Mouse (Mus musculus) retina, adult 2 months (tissue): Measurements from ENCODE around the gene Myl9.
"Not testable (repeated sequence)": the region's sequence is repeated elsewhere in the genome, so short reads cannot be mapped to it uniquely, and the experiment has no call there.

Experiments
- DNase-seq: peaks from one replicate; pipeline ENCODE4 v3.0.0-alpha.2; 2012; ENCODE audit warnings: low read depth, low spot score

The Myl9 gene

DNA sequence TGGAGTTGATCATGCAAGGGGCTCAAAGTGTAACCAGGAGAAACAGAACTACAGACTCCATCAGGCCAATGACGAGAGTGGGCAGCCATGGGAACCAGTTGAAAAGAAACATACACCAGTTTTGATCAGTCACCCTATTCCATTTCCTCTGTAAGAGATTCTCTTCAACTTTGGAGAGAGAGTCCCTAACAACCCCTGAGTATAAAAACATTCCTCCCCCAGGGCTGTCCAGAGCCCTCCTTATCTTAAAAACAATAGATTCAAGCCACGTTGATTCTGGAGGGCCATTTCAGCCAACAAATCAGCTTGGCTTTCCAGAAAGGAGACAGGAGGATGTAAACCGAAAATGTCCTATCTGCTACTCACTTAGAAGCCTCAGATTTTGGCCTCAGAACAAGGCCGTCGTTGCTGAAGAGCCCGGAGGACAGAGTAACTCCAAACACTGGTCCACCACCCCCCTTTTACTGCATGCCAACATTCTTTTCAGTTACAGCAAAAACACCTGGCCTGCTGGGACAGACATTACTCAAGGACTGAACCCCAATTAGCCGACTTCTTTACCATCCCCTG, 8.9 kb downstream of the Myl9 start:
- DNase-seq, result no peak

DNA sequence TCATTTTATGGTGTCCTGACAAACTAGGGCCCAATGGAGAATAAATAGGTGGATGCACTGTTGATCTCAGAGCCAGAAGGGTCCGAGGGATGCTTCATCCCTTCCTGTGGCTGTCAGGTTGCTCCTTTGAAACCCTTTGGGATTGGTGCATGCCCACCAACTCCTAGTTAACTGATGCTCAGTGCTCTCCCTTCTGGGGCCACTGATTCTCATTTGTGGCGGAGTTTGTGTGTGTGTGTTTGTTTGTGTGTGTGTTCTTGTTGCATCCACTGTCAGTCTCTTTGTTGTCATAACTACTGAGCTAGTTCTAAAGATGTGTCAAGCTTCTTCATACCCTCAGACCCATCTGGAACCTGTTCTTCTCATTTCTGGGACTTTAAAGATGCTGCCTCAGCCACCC, 9.7 kb downstream of the Myl9 start:
- DNase-seq, result no peak

DNA sequence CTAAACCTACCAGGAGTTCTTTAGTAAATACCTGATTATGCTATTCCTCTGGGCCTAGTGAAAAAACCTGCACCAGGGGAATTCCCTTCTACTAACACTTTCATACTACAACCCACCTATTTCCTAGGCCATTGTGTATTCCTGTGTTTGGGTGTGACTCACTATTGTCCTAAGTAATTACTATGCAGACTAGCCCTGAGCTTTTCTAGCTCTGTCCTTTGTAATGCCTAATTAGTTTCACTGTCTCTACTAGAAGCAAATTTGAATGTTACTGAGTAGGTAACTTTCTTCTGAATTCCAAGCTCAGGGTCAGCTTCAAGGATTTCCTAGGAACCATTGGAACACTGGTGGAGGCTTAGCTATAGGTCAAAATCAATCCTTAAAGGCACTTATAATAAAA, 11.1 kb downstream of the Myl9 start:
- DNase-seq, result not testable (repeated sequence)

DNA sequence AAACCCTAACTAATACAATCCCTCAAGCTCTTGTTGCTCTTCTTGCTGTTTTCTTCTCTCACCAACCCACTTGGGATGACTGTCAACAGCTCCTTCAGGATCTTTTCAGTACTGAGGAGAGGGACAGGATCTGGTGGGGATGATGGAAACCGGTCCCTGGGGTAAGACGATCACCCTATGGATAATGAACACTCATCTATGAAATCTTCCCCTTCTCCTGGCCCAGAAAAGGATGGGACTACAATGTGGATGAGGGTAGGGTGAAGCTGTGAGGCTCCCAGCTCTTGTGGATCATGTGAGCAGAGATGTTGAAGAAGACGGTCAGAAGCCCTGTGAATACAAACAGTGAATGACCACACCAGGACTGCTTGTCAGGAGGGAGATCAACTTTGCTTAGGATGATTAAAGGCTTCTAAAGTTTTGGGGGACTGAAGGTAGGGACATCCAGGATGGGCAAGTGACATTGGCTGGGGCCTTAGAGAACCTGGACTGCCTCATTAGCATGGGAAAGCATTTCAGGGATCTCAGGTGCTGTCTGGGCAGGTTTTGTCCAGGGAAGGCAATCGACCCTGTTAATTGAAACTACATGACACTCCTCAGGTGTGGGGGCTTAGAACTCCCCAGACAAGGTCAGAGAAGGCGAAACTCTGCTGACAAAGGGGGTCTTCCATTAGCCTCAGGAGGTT, 12.0 kb downstream of the Myl9 start:
- DNase-seq, result no peak

DNA sequence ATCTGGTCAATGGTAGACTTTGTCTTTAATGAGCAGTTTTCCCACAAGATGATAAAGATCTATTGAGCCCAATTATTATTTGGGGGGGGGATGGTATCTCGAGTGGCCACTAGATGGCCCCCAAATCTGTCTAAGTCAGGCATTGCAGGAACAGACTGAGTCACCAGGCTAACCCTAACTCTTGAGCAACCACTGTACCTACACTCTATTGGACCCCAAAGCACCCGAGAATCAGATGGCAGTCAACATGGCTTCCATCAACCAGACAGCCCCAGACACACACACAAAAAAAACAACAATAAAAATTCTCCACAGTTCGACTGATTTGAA, 12.5 kb downstream of the Myl9 start:
- DNase-seq, result no peak

DNA sequence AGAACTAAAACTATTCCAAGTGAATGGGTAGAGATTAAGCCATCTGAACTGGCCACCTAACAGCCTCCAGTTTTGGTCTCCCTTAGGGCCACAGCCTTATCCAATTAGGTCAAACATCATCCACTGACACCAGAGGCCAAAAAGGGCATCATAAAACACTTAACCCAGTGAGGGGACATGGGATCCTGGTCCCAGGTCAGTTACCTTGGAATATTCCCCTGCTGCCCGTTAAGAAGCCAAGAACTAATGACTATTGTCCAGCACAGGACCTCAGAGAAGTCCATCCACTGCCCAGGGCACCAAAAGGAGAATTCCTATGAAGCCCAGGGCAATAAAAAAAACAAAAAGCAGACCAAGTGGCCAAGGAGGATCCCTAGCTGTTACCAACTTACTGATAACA, 13.6 kb downstream of the Myl9 start:
- no peak for DNase-seq

DNA sequence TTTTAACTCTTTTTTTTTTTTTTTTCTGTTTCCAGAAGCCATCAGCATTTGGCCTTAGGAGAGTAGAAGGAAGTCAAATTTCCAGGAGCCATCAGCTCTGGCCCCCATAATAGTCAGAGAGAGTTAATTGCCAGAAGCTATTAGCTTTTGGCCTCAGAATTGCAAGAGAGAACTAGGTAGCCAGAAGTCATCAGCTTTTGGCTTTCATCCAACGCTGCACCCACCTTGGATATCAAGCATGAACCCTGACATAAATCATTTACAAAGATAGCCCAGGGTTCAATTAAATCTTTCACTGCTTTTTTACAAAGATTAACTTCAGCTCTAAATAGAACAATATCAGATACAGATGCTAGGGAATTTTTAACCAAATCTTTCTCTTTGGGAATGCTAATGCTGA, 23.3 kb downstream of the Myl9 start:
- DNase-seq, result no peak

DNA sequence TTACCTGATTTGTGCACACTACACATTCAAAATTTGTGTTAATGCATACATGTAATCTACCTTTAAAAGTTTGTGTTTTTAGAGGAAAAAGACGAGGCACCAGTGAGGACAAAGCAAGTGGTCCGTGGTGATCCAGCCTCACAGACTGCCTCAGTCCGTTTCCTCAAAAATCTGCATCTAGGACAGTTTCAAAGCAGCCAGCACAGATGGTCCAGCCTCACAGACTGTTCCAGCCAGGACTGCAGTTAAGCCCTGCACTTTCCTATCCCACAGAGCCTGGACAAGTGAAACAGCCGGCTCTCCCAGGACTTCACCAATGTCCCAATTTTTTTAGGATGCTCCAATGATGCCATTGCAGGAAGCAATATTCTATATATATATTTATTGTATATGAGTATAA, 25.8 kb downstream of the Myl9 start:
- no peak for DNase-seq

DNA sequence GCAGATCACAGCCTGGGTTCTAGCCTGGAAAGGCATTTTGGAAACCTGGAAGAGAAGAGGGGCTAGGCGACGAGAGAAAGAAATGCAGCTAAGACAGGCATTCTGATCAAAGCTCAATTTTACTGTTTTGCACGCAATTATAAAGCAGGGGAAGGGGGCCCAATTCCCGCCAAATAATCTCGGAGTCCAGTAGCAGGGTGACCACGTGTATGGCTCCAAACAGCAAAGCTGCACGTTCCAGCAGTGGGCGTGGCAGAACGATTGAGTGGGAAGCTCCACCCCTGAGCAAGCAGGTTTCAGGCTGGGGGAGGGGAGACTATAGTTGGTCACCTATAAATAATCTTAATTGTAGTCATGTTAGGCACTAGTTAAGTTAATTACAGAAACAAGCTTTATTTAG, 26.9 kb downstream of the Myl9 start:
- not testable (repeated sequence) for DNase-seq

DNA sequence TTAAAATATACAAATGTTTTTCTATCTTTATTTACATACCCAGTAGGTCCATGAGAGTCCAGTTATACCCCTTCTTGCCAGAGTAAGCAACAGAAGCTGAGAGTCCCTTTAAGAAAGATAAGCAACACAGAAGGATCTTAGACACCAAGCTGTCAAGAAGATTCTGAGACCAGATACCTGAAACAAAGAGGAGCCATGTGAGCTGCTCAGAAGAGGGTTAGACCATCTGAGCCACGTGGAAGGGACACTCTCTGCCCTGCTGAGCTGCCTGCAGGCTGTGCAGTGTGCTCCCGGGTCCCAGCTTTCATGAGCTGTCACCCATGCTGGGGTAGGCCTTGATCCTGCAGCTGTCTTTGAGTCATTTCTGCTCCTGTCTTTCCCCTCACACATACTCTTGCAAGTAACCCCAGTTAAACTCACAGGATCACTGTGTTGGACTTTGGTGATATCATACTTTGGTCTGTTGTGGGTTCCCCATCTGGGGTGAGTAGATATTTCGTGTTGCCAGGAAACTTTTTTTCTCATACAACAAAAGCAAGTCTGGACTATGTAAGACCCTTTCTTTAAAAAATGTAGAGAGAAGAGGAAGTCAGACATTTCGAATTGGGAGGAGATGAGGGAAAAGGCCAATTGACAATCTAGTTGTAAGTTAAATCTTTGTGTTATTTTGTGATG, 28.6 kb downstream of the Myl9 start:
- DNase-seq, result no peak

DNA sequence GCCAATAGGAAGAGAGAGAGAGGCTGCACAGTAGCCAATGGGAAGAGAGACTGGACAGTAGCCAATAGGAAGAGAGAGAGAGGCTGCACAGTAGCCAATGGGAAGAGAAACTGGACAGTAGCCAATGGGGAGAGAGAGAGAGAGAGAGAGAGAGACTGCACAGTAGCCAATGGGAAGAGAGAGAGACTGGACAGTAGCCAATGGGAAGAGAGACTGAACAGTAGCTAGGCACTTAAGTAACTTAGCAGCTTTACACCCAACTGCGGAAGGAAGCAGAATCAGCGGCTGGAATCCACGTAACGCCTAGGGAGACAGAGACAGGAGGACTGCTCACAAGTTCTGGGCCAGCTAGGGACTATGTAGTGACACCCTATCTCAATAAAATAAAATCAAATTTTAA, 29.4 kb downstream of the Myl9 start:
- DNase-seq, result no peak

DNA sequence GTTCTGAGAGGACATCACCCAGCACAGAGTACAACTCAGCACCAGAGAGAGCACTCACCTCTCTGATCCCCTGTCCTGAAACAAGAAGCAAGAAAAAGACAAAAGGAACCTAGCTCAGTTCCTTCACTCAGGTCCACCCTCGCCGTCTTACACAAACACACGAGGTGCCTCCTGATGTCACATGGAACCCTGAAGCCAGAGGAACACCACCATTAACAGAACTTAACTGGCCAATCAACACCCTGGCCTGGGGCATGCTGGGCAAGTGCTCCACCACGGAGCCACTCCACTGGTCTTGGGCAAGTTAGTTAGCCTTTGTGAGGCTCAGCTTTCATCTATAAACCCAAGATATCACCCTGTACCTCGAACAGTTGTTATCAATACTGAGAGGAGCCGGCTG, 31.7 kb downstream of the Myl9 start:
- DNase-seq, result no peak

DNA sequence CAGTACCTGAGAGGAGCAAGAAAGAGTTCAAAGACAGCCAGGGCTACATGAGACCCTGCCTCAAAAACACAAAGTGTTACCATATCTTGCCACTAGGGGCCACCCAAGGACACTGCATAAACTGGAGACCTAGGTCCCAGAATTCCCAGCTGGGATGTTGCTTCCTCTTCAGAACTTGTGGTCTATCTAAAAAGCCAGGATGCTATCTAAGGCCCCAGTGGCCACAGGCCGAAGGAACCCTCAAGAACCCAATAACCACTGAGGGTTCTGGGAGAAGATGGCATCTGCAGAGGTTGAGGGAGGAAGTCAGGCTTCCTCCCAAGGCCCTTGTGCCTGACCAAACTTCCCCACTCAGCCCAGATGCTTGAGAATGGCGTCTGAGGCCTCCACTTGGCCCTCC, 34.4 kb downstream of the Myl9 start:
- peak; percentile 22 for DNase-seq

DNA sequence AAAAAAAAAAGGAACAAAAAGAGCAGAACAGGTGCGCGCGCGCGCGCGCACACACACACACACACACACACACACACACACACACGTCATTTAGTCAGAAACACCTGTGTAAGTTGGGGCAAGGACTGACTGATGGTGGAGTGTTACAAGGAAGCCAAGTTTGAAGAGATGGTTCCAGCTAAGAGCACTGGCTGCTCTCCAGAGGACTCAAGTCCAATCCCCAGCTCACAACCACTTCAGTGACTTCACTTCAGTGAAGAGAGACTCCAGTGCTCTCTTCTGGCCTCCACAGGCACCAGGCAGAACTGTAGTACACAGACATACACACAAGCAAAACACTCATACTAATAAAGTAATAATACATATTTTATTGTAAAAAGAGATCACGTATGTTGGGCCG, 35.5 kb downstream of the Myl9 start:
- DNase-seq, result no peak

DNA sequence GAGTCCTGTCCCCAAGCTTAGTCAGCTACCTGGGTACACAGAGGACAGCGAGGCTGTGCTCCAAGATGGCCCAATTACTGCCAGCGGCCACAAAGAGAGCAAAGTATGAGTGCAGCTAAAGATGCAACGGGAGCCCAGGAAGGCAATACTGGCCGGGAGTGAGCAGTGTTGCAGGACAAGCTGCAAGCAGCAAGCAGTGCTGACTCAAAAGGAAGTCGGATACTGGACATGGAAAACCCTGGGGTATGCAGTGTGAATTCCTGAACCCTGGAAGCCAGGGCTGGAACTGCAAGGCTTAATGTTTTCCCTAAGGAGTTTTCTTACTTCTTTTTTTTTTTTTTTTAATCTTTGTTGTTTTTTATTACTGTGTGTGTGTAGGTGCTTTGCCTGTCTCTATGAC, 36.3 kb downstream of the Myl9 start:
- no peak for DNase-seq

DNA sequence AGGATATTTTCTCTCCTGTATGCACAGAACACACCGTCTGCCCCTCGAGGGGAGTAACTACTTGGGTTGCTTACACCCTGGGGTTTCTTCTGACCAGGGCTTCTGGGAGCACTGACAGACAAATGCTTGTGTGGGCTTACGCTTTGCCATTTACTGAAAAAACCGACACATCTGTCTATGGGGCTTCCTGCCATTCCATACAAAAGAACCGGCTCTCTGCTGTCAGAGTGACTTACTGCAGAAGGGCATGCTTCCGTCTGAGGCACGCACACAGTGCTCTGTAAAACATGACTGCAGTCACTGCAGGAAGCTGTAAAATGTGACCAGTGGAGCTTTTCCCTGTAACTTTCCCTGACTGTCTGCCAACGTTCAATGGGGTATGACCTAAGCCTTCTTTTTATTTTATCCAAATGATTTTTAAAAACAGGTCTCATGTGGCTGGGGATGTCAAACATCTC, 39.2 kb downstream of the Myl9 start:
- DNase-seq, result no peak

DNA sequence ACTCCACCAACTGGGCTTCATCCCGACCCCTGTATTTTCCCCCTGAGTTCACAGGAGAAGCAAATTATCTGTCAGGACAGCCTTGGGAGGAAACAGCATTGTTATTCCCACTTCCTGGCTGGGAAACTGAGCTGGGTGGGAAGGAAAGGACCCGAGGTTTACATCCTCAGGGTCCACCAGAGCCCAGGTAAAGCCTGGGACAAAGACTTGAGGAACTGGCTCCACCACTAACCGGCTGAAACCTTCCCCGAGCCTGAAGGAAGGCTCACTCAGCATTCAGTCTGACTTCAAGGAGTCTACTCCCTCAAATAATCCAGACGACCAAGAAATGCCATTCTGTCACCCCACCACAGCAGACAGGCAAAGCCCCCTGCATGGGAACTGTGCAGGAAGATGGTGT, 39.7 kb downstream of the Myl9 start:
- DNase-seq, result no peak

DNA sequence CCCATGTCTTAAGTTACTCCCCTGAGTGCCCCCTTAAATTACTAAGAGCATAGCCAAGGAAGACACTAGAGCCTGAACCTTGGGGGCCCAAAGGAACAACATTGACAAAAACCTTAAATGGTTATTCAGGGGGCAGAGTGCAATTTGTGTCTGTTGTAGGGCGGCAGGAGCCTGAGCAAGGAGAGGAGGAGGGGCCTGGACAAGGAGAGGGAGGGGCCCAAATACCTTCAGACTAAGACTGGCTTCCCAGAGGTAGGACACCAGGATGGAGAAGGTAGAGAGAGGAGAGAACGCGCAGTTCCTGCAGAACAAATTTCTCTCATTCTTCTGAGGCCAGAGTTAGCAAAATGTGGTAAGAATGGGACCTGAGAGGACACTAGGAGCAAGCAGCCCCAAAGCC, 40.2 kb downstream of the Myl9 start:
- DNase-seq, result no peak

DNA sequence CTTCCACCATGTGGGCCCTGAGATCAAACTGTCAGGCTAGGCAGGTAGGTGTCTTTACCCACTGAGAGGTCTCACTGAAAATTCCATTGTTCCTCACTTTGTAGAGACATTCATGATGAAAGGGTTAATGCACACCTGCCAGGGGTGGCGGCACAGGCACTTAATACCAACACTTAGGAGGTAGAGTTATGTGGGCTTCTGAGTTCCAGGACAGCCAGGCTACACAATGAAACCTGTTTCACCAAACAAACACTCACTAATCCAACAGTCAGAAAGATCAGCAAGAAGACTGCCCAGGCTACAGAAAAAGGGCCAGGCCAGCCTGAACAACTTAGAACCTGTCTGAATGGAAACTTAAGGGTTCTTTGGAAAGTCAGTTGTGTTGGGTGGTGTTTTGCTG, 40.9 kb downstream of the Myl9 start:
- DNase-seq, result no peak

DNA sequence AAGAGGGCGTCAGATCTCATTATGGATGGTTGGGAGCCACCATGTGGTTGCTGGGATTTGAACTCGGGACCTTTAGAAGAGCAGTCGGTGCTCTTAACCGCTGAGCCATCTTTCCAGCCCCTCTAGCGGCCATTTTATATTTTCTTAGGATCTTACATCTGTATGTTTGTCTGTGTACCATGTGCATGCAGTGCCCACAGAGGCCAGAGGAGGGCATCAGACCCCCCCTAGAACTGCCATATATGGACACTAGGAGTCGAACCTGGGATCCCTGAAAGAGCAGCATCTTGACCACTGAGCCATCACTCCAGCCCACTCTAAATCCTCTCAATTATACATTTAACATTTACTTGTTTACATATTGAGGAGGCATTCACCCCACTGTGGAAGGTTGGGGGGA, 49.9 kb downstream of the Myl9 start:
- DNase-seq, result not testable (repeated sequence)
